Mouse (Mus musculus): ENCODE measurements around the gene Fgf18. TPM values are rescaled to one million over a fixed set of nuclear protein-coding genes. Genes with fewer than 3 reads are reported as not detected.

Gene Fgf18
- total and polyA plus RNA-seq, 3 experiments: 0.15 to 0.40 TPM; not detected in 1

GRCm38 (mm10) chr11:33162211-33162997 lies 15.2 kb upstream of the Fgf18 start (continued):
- no peak for TF ChIP-seq TBP (IDR thresholded peaks at IDR 0.05; ENCODE audit: low read depth, low read length)
- no peak for TF ChIP-seq GATA1 (IDR thresholded peaks at IDR 0.05; ENCODE audit: low read depth, low read length)
- TF ChIP-seq ZKSCAN1 (IDR thresholded peaks at IDR 0.05; ENCODE audit: low read depth, low read length): no peak
- TF ChIP-seq JUND (IDR thresholded peaks at IDR 0.05; ENCODE audit: low read depth, low read length): no peak
- TF ChIP-seq CHD1 (IDR thresholded peaks at IDR 0.05; ENCODE audit: low read depth, low read length): peak; percentile 98
- no peak; the same call in 1 of the 2 replicates for TF ChIP-seq E2F4 (IDR thresholded peaks at IDR 0.05; ENCODE audit: borderline replicate concordance, low read depth, low read length)
- TF ChIP-seq ZC3H11A (IDR thresholded peaks at IDR 0.05; ENCODE audit: low read depth, low read length): no peak
- peak; percentile 88 for TF ChIP-seq MAZ (IDR thresholded peaks at IDR 0.05; ENCODE audit: low read depth, low read length)

GRCm38 (mm10) chr11:33159741-33160140 lies 12.5 kb upstream of the Fgf18 start:
- Histone ChIP-seq H3K27ac (ENCODE audit: control insufficient read depth, low read depth, low read length) (no peak overlapping the region), H3K9ac (ENCODE audit: control insufficient read depth, low read depth, low read length, poor library complexity, severe bottlenecking) (peak overlapping the region; percentile 82), H3K9me3 (replicated peaks; ENCODE audit: insufficient read depth, low read length) (no peaks in the 10 kb centered on the region), H3K79me2 (ENCODE audit: control insufficient read depth, insufficient read depth, low read length, poor library complexity) (peaks cover 54% of the 10 kb centered on the region), H3K4me1 (ENCODE audit: control insufficient read depth in 1 of 2, insufficient read depth in 2 of 2, low read length in 2 of 2) (peaks cover 0 to 6% of the 10 kb centered on the region in 2 experiments; a peak in 2 of 4 replicates), H3K27me3 (ENCODE audit: control insufficient read depth in 1 of 2, insufficient read depth in 2 of 2, low read length in 2 of 2) (no peaks in the 10 kb centered on the region), H3K36me3 (ENCODE audit: control insufficient read depth in 1 of 2, insufficient read depth in 2 of 2, low read length in 2 of 2) (peaks cover 56 to 58% of the 10 kb centered on the region in 2 experiments), H3K4me3 (ENCODE audit: control insufficient read depth in 1 of 2, insufficient read depth in 1 of 2, low read depth in 2 of 2, low read length in 2 of 2) (peak overlapping the region; percentile 65)
- DNase-seq (ENCODE audit: low read depth, low spot score): peak; percentile 47
- 0 out of 2 replicates have a peak, but pooled peaks have one; percentile 25 for TF ChIP-seq POLR2AphosphoS2 (IDR thresholded peaks at IDR 0.05; ENCODE audit: low read length)
- TF ChIP-seq TAL1 (IDR thresholded peaks at IDR 0.05; ENCODE audit: low read length): no peak
- peak; percentile 75 for TF ChIP-seq ZMIZ1 (IDR thresholded peaks at IDR 0.05; ENCODE audit: low read depth, low read length)
- TF ChIP-seq EP300 (IDR thresholded peaks at IDR 0.05; ENCODE audit: low read depth in 1 of 2, low read length in 2 of 2): no peak
- no peak for TF ChIP-seq E2F4 (IDR thresholded peaks at IDR 0.05; ENCODE audit: borderline replicate concordance, low read depth, low read length)
- TF ChIP-seq MXI1 (IDR thresholded peaks at IDR 0.05; ENCODE audit: low read depth, low read length): peak; percentile 13; the same call in 1 of the 2 replicates
- no peak for TF ChIP-seq MAX (IDR thresholded peaks at IDR 0.05; ENCODE audit: low read length)

- TF ChIP-seq SIN3A (IDR thresholded peaks at IDR 0.05; ENCODE audit: low read length): 0 out of 2 replicates have a peak, but pooled peaks have one; percentile 45
- peak; percentile 73 for TF ChIP-seq POLR2AphosphoS2 (IDR thresholded peaks at IDR 0.05; ENCODE audit: low read length)
- TF ChIP-seq POLR2A (IDR thresholded peaks at IDR 0.05; ENCODE audit: control insufficient read depth in 1 of 2, insufficient read depth in 1 of 2, low read depth in 1 of 2, low read length in 2 of 2, poor library complexity in 1 of 2): peak in 1 of 2 experiments; percentile 56; a peak in 1 of 4 replicates
- TF ChIP-seq CHD2 (IDR thresholded peaks at IDR 0.05; ENCODE audit: low read length): no peak
- no peak for TF ChIP-seq NELFE (IDR thresholded peaks at IDR 0.05; ENCODE audit: low read depth, low read length)
- TF ChIP-seq ELF1 (IDR thresholded peaks at IDR 0.05; ENCODE audit: low read depth, low read length): no peak
- TF ChIP-seq CHD1 (IDR thresholded peaks at IDR 0.05; ENCODE audit: low read depth, low read length): peak; percentile 70; the same call in 1 of the 2 replicates
- TF ChIP-seq MYB (IDR thresholded peaks at IDR 0.05; ENCODE audit: low read depth, low read length): 0 out of 2 replicates have a peak, but pooled peaks have one; percentile 30
- TF ChIP-seq MYC (IDR thresholded peaks at IDR 0.05; ENCODE audit: low read depth, low read length): peak; percentile 70; the same call in 1 of the 2 replicates
- TF ChIP-seq ZMIZ1 (IDR thresholded peaks at IDR 0.05; ENCODE audit: low read depth, low read length): 0 out of 2 replicates have a peak, but pooled peaks have one; percentile 46
- TF ChIP-seq ZNF384 (IDR thresholded peaks at IDR 0.05; ENCODE audit: low read depth, low read length): no peak
- no peak for TF ChIP-seq TBP (IDR thresholded peaks at IDR 0.05; ENCODE audit: low read depth, low read length)
- TF ChIP-seq RCOR1 (IDR thresholded peaks at IDR 0.05; ENCODE audit: low read depth, low read length): 0 out of 2 replicates have a peak, but pooled peaks have one; percentile 32
- no peak for TF ChIP-seq MXI1 (IDR thresholded peaks at IDR 0.05; ENCODE audit: low read depth, low read length)
- no peak for TF ChIP-seq ETS1 (IDR thresholded peaks at IDR 0.05; ENCODE audit: low read depth, low read length)
- TF ChIP-seq MAZ (IDR thresholded peaks at IDR 0.05; ENCODE audit: low read depth, low read length): no peak
These were observed 10.4 kb upstream of the Fgf18 start for GRCm38 (mm10) chr11:33157453-33158196.

More at GRCm38 (mm10) chr11:33157453-33158196, 10.4 kb upstream of the Fgf18 start:
- Histone ChIP-seq H3K9ac (ENCODE audit: control insufficient read depth, low read depth, low read length, poor library complexity, severe bottlenecking) (peak overlapping the region; percentile 35), H3K9me3 (replicated peaks; ENCODE audit: insufficient read depth, low read length) (no peaks in the 10 kb centered on the region), H3K79me2 (ENCODE audit: control insufficient read depth, insufficient read depth, low read length, poor library complexity) (peaks cover 48% of the 10 kb centered on the region), H3K27ac (ENCODE audit: control insufficient read depth, low read depth, low read length) (peak overlapping the region; percentile 27; the same call in 1 of the 2 replicates), H3K27me3 (ENCODE audit: control insufficient read depth in 1 of 2, insufficient read depth in 2 of 2, low read length in 2 of 2) (no peaks in the 10 kb centered on the region), H3K4me1 (ENCODE audit: control insufficient read depth in 1 of 2, insufficient read depth in 2 of 2, low read length in 2 of 2) (peaks cover 2 to 9% of the 10 kb centered on the region in 2 experiments; a peak in 3 of 4 replicates), H3K36me3 (ENCODE audit: control insufficient read depth in 1 of 2, insufficient read depth in 2 of 2, low read length in 2 of 2) (peaks cover 74 to 78% of the 10 kb centered on the region in 2 experiments), H3K4me3 (ENCODE audit: control insufficient read depth in 1 of 2, insufficient read depth in 1 of 2, low read depth in 2 of 2, low read length in 2 of 2) (peak overlapping the region; percentile 13 to 32; a peak in 2 of 4 replicates)
- no peak for DNase-seq (ENCODE audit: low read depth, low spot score)

All from MEL (cell line).